Mouse (Mus musculus) limb, embryonic 15.5 days (tissue): ENCODE measurements at regions not wholly inside any gene's neighbourhood (a gene's known extent, or its start where the extent isn't known, plus 50 kb on each side); places are given as distances from the start of the nearest gene placed in this dataset.

Source experiments
- ATAC-seq: fragments of 200-750 bp; cut with Nextera tagmentation; 2 replicates; pipeline ENCODE4 v1.8.0; 2017; ENCODE audit warnings: low read depth, moderate TSS enrichment; ENCODE audit not compliant: insufficient number of reproducible peaks, low FRiP score, low TSS enrichment
- H3K27ac ChIP-seq: fragments of 300-500 bp; sonication (generic); 2 replicates; pipeline ENCODE4 v1.5.1; 2015; ENCODE audit warnings: moderate library complexity, mild to moderate bottlenecking, inconsistent platforms
- H3K27me3 ChIP-seq: fragments of 300-500 bp; sonication (generic); 2 replicates; pipeline ENCODE4 v1.6.1; 2015; ENCODE audit warnings: inconsistent platforms
- H3K36me3 ChIP-seq: fragments of 300-500 bp; sonication (generic); 2 replicates; pipeline ENCODE4 v1.6.1; 2015; ENCODE audit warnings: inconsistent platforms
- H3K4me1 ChIP-seq: fragments of 300-500 bp; sonication (generic); 2 replicates; pipeline ENCODE4 v1.6.1; 2015; ENCODE audit warnings: inconsistent platforms
- H3K4me2 ChIP-seq: fragments of 300-500 bp; sonication (generic); 2 replicates; pipeline ENCODE4 v1.6.1; 2015; ENCODE audit warnings: mild to moderate bottlenecking, inconsistent platforms
- H3K4me3 ChIP-seq: fragments of 300-500 bp; sonication (generic); 2 replicates; pipeline ENCODE4 v1.5.1; 2015; ENCODE audit warnings: mild to moderate bottlenecking, inconsistent platforms
- H3K9ac ChIP-seq: fragments of 300-500 bp; sonication (generic); 2 replicates; pipeline ENCODE4 v1.6.1; 2015; ENCODE audit warnings: inconsistent platforms
- H3K9me3 ChIP-seq: fragments of 300-500 bp; sonication (generic); 2 replicates; pipeline ENCODE4 v1.6.1; 2016; ENCODE audit warnings: inconsistent platforms
- WGBS: fragments of 180-500 bp; shearing (Covaris S2); methylation state at CpG from one replicate; pipeline ENCODE4 v1.1.7; 2015; 5-methylcytosine and 5-hydroxymethylcytosine counted together

- H3K27ac ChIP-seq = no peak overlapping the region
- no peaks in the 10 kb centered on the region for H3K9me3 ChIP-seq
- H3K4me1 ChIP-seq = peaks cover 26% of the 10 kb centered on the region
- H3K27me3 ChIP-seq = no peaks in the 10 kb centered on the region
- H3K36me3 ChIP-seq = no peaks in the 10 kb centered on the region
- ATAC-seq = no peak
- WGBS = 82% methylated on average over 9 of the region's 9 CpGs
- no peak overlapping the region for H3K4me2 ChIP-seq
- H3K9ac ChIP-seq = no peak overlapping the region
- H3K4me3 ChIP-seq = no peak overlapping the region
These were observed 140.1 kb downstream of the Ppp4r2 start for GRCm38 (mm10) chr6:100973366-100974090.

DNA sequence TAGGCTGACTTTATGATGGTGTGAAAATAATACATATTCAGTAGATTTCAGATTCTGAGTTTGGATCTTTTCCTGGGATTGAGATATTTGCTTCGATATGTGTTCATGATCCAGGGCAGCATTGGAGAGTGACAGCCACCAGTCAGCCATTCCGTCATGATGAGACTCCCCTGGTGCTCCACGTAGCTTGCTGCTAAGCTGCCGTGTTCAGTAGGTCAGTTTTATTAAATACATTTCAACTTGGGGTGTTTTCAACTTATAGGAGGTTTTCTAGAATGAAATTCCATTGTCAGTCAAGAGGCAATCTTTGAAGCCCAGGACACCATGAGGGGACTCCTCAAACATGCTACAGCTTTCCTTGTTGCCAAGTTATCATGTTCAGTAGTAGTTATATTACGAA is 141.3 kb downstream of the Ppp4r2 start:
- 86% methylated on average over 5 of the region's 5 CpGs for WGBS
- Histone ChIP-seq H3K4me1 (peaks cover 26% of the 10 kb centered on the region), H3K9me3 (no peaks in the 10 kb centered on the region), H3K4me2 (no peak overlapping the region), H3K4me3 (no peak overlapping the region), H3K36me3 (no peaks in the 10 kb centered on the region), H3K27ac (no peak overlapping the region), H3K9ac (no peak overlapping the region), H3K27me3 (no peaks in the 10 kb centered on the region)
- ATAC-seq = no peak

- 20% methylated on average over 6 of the region's 6 CpGs for WGBS
- ATAC-seq = peak; percentile 86
- H3K4me3 ChIP-seq = no peak overlapping the region
- peak overlapping the region; percentile 47; the same call in 1 of the 2 replicates for H3K27ac ChIP-seq
- peaks cover 26% of the 10 kb centered on the region for H3K4me1 ChIP-seq
- H3K9me3 ChIP-seq = no peaks in the 10 kb centered on the region
- no peaks in the 10 kb centered on the region for H3K36me3 ChIP-seq
- no peak overlapping the region for H3K9ac ChIP-seq
- peak overlapping the region; percentile 32 for H3K4me2 ChIP-seq
- no peaks in the 10 kb centered on the region for H3K27me3 ChIP-seq
These were observed 142.4 kb downstream of the Ppp4r2 start for GRCm38 (mm10) chr6:100975835-100976234.

DNA sequence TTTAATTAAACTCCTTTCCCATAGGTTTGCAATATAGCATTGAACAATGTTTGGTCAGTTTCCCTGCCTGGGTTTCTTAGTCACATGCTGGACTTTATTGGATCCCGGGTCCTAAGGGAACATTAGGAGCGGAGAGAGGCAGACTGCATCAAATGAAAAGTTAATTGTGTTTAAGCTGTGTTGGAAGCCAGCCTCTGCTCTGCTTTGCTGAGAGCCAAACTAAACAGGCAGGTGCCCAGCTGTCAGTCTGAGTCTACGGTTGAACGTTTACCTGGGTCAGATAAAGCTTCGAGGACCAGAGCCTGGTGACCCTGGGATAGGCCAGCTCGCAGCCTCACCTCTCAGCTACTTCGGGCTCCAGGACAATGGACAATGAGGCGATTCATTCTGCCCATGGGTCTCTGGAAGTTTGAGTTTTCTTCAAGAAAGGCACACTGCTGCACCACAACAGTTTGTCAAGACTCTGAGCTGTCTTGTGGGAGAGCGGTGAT is 143.8 kb downstream of the Ppp4r2 start:
- no peak for ATAC-seq
- Histone ChIP-seq H3K9me3 (no peaks in the 10 kb centered on the region), H3K9ac (no peak overlapping the region), H3K4me3 (no peak overlapping the region), H3K27me3 (no peaks in the 10 kb centered on the region), H3K4me1 (peaks cover 23% of the 10 kb centered on the region), H3K27ac (peak overlapping the region; percentile 22; the same call in 1 of the 2 replicates), H3K4me2 (no peak overlapping the region), H3K36me3 (no peaks in the 10 kb centered on the region)
- 33% methylated on average over 9 of the region's 9 CpGs for WGBS

GRCm38 (mm10) chr6:100978113-100978512 is 144.7 kb downstream of the Ppp4r2 start:
- Histone ChIP-seq H3K9me3 (no peaks in the 10 kb centered on the region), H3K4me1 (peaks cover 26% of the 10 kb centered on the region), H3K9ac (no peak overlapping the region), H3K4me2 (no peak overlapping the region), H3K27ac (no peak overlapping the region), H3K27me3 (no peaks in the 10 kb centered on the region), H3K36me3 (no peaks in the 10 kb centered on the region), H3K4me3 (no peak overlapping the region)
- WGBS = 65% methylated on average over 5 of the region's 5 CpGs
- no peak for ATAC-seq

GRCm38 (mm10) chr6:100978727-100979460 is 145.5 kb downstream of the Ppp4r2 start:
- Histone ChIP-seq H3K4me3 (no peak overlapping the region), H3K27ac (no peak overlapping the region), H3K36me3 (no peaks in the 10 kb centered on the region), H3K9ac (no peak overlapping the region), H3K4me2 (no peak overlapping the region), H3K27me3 (no peaks in the 10 kb centered on the region), H3K4me1 (peaks cover 31% of the 10 kb centered on the region), H3K9me3 (no peaks in the 10 kb centered on the region)
- ATAC-seq = no peak
- WGBS = 92% methylated on average over 9 of the region's 9 CpGs

GRCm38 (mm10) chr6:100980156-100980555 is 146.7 kb downstream of the Ppp4r2 start:
- Histone ChIP-seq H3K27ac (no peak overlapping the region), H3K4me3 (no peak overlapping the region), H3K4me1 (peaks cover 37% of the 10 kb centered on the region), H3K9me3 (no peaks in the 10 kb centered on the region), H3K4me2 (no peak overlapping the region), H3K27me3 (no peaks in the 10 kb centered on the region), H3K9ac (no peak overlapping the region), H3K36me3 (no peaks in the 10 kb centered on the region)
- WGBS = 81% methylated on average over 2 of the region's 2 CpGs
- no peak for ATAC-seq

DNA sequence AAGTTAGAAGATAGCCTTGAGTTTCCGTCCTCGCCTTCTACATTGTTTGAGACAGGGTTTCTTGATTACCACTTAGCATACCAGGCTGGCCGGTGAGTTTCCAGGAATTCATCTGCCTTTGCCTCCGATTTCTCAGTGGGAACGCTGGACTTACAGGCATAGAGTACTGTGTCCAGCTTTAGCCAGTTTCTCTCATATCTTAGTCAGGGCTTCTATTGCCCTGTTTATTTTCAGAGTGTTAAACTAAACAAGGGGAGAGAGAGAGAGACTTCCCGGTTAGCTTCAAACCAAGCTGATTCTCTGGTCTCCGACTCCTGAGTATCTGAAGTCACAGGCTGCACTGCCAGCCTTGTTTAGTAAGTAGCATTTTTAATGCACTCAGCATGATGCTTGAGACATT is 151.4 kb downstream of the Ppp4r2 start:
- no peaks in the 10 kb centered on the region for H3K9me3 ChIP-seq
- no peak overlapping the region for H3K27ac ChIP-seq
- no peak overlapping the region for H3K4me2 ChIP-seq
- H3K9ac ChIP-seq = no peak overlapping the region
- no peaks in the 10 kb centered on the region for H3K36me3 ChIP-seq
- peaks cover 19% of the 10 kb centered on the region for H3K4me1 ChIP-seq
- 48% methylated on average over 7 of the region's 7 CpGs for WGBS
- H3K27me3 ChIP-seq = no peaks in the 10 kb centered on the region
- no peak for ATAC-seq
- H3K4me3 ChIP-seq = no peak overlapping the region

DNA sequence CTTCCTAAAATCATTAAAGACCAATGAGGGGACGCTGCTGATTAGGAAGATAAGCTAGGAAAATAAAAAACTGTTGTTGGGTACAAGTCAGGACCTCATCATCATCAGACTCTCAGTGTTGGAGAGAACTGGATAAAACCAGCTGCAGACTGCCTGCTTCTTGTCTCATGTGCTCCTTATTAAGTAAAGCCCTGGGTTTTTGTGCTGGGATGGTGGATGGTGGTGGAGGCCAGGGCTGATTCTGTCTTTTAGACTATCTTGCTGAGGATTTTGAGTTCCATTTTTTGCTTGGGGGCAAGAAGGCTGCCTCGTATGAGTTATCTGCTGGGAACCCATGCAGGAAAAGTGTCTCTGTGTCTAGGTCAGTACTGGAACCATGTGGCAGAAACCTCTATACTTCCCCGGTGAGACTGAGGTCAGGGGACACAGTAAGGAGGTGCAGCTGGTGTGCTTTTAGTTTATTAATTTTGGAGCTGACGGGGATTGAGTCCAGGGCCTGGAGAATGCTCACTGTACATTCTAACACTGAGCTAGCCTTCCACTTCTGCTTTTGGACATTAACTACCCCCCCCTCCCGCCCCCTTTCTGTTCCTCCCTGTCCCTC is 152.0 kb downstream of the Ppp4r2 start:
- Histone ChIP-seq H3K4me1 (peaks cover 19% of the 10 kb centered on the region), H3K9me3 (no peaks in the 10 kb centered on the region), H3K9ac (no peak overlapping the region), H3K4me2 (no peak overlapping the region), H3K27ac (0 out of 2 replicates have a peak overlapping the region, but pooled peaks have one; percentile 22), H3K36me3 (no peaks in the 10 kb centered on the region), H3K4me3 (no peak overlapping the region), H3K27me3 (no peaks in the 10 kb centered on the region)
- 0 out of 2 replicates have a peak, but pooled peaks have one; percentile 7 for ATAC-seq
- WGBS = 38% methylated on average over 5 of the region's 5 CpGs

DNA sequence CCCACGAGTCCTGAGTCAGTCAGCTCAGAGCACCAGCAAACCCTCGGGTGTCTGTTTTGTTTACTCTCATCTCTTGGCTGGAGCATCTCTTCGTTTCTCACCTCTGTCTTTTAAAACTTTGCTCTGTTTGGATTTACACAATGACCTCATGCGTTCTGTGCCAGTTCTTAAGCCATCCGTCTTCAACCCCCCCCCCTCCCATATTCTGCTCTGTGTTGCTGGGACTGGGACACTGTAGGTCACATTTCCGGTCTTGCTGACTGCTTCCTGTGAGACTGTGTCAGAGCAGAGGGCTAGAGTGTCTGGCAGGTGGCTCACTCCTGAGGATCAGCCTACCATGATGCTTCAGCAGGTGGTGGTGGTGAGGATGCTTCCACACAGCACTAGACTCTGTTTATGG is 155.1 kb downstream of the Ppp4r2 start:
- Histone ChIP-seq H3K4me1 (peaks cover 15% of the 10 kb centered on the region), H3K4me2 (no peak overlapping the region), H3K27me3 (no peaks in the 10 kb centered on the region), H3K9ac (no peak overlapping the region), H3K4me3 (no peak overlapping the region), H3K36me3 (no peaks in the 10 kb centered on the region), H3K9me3 (no peaks in the 10 kb centered on the region), H3K27ac (no peak overlapping the region)
- no peak for ATAC-seq
- WGBS = 55% methylated on average over 6 of the region's 6 CpGs

- no peaks in the 10 kb centered on the region for H3K4me1 ChIP-seq
These were observed 160.0 kb downstream of the Ppp4r2 start for GRCm38 (mm10) chr6:100993421-100993820.

More at GRCm38 (mm10) chr6:100993421-100993820, 160.0 kb downstream of the Ppp4r2 start:
- Histone ChIP-seq H3K9ac (no peak overlapping the region), H3K9me3 (no peaks in the 10 kb centered on the region), H3K4me2 (no peak overlapping the region), H3K27me3 (no peaks in the 10 kb centered on the region), H3K36me3 (no peaks in the 10 kb centered on the region), H3K4me3 (no peak overlapping the region), H3K27ac (no peak overlapping the region)
- no peak for ATAC-seq
- WGBS = 38% methylated on average over 1 of the region's 1 CpGs
